Comparison of ENCODE assay signal across 10 mouse cellular contexts in genomic region chr4:95278714-95279095, GRCm38 (mm10).
DNase-seq lines count a peak whose midpoint lies in the region; ATAC-seq lines count a peak whose summit lies in the region.
"Had no signal": no experiment of that assay in that cellular context is flagged by ENCODE, and none has a peak within 500 bp of the region (broad histone marks: within the 10 kb centered on the region; RNA-seq: fewer than 3 reads in every experiment).

No protein-coding gene starts in this region.

- no peaks in the 10 kb centered on the region for H3K36me3 ChIP-seq in heart, embryonic 10.5 days
- H3K36me3 ChIP-seq in heart, embryonic 12.5 days = no peaks in the 10 kb centered on the region
- H3K36me3 ChIP-seq in limb, embryonic 15.5 days = no peaks in the 10 kb centered on the region

- H3K4me3 ChIP-seq in heart, embryonic 10.5 days = no peak overlapping the region
- no peak overlapping the region for H3K4me3 ChIP-seq in heart, embryonic 12.5 days
- no peak overlapping the region for H3K4me3 ChIP-seq in limb, embryonic 15.5 days
- H3K4me3 ChIP-seq: erythroblast, embryonic 14.5 days; myocyte had no signal

- no peaks in the 10 kb centered on the region for H3K9me3 ChIP-seq in heart, embryonic 10.5 days
- H3K9me3 ChIP-seq in heart, embryonic 12.5 days (replicated peaks) = no peaks in the 10 kb centered on the region
- H3K9me3 ChIP-seq in limb, embryonic 15.5 days = no peaks in the 10 kb centered on the region

- H3K27ac ChIP-seq in heart, embryonic 10.5 days = peak overlapping the region; percentile 73
- no peak overlapping the region for H3K27ac ChIP-seq in heart, embryonic 12.5 days (ENCODE audit: poor library complexity, severe bottlenecking)
- peak overlapping the region; percentile 70 for H3K27ac ChIP-seq in limb, embryonic 15.5 days

- intact Hi-C loops in heart, postnatal 14 days (cut with DNase I) = loop anchor here (5.0 kb wide), 1 partner anchor 221 kb away; no protein-coding TSS in a partner anchor

- no peak overlapping the region for H3K9ac ChIP-seq in heart, embryonic 12.5 days
- H3K9ac ChIP-seq in limb, embryonic 15.5 days = no peak overlapping the region; the same call in 1 of the 2 replicates

- no peak for ATAC-seq in heart, embryonic 12.5 days (ENCODE audit: insufficient number of reproducible peaks, low FRiP score)
- no peak for ATAC-seq in limb, embryonic 15.5 days (ENCODE audit: insufficient number of reproducible peaks, low FRiP score, low TSS enrichment, low read depth)

- no peaks in the 10 kb centered on the region for H3K27me3 ChIP-seq in heart, embryonic 10.5 days (ENCODE audit: insufficient read depth, poor library complexity, severe bottlenecking)
- H3K27me3 ChIP-seq in heart, embryonic 12.5 days (replicated peaks) = no peaks in the 10 kb centered on the region
- no peaks in the 10 kb centered on the region for H3K27me3 ChIP-seq in limb, embryonic 15.5 days

- no peak for DNase-seq in heart, embryonic 10.5 days (ENCODE audit: low spot score)
- DNase-seq in heart, postnatal 14 days = peak; percentile 8 to 14
- DNase-seq in testis, postnatal 10 days (ENCODE audit: low spot score) = peak; percentile 46
- no peak for DNase-seq in right cerebral cortex, postnatal 25 days
- no peak for DNase-seq in layer of hippocampus, postnatal 14 days (ENCODE audit: low spot score in 2 of 2)
- DNase-seq in Muller cell, postnatal 12 days (ENCODE audit: inconsistent ontology term) = no peak

- peaks cover 16% of the 10 kb centered on the region for H3K4me1 ChIP-seq in heart, embryonic 10.5 days
- H3K4me1 ChIP-seq in heart, embryonic 12.5 days (replicated peaks) = peaks cover 4% of the 10 kb centered on the region
- H3K4me1 ChIP-seq in limb, embryonic 15.5 days = peaks cover 14% of the 10 kb centered on the region

- WGBS in heart, embryonic 10.5 days = 51% methylated on average over 13 of the region's 13 CpGs
- WGBS in heart, embryonic 12.5 days = 51% methylated on average over 13 of the region's 13 CpGs
- 8% methylated on average over 13 of the region's 13 CpGs for WGBS in limb, embryonic 15.5 days

- no peak overlapping the region for H3K4me2 ChIP-seq in heart, embryonic 12.5 days
- peak overlapping the region; percentile 32 for H3K4me2 ChIP-seq in limb, embryonic 15.5 days

Comparison
In these comparisons a context has a peak if more than half of its experiments do, and no peak if none do; other contexts are left out.
1. DNase-seq: peak in heart, postnatal 14 days (2 of 2) and testis, postnatal 10 days (single experiment); none in heart, embryonic 10.5 days (single experiment), right cerebral cortex, postnatal 25 days (single experiment), layer of hippocampus, postnatal 14 days (0 of 2) and Muller cell, postnatal 12 days (single experiment).